Mouse (Mus musculus): ENCODE measurements at regions not wholly inside any gene's neighbourhood (a gene's known extent, or its start where the extent isn't known, plus 50 kb on each side); places are given as distances from the start of the nearest gene placed in this dataset.

DNA sequence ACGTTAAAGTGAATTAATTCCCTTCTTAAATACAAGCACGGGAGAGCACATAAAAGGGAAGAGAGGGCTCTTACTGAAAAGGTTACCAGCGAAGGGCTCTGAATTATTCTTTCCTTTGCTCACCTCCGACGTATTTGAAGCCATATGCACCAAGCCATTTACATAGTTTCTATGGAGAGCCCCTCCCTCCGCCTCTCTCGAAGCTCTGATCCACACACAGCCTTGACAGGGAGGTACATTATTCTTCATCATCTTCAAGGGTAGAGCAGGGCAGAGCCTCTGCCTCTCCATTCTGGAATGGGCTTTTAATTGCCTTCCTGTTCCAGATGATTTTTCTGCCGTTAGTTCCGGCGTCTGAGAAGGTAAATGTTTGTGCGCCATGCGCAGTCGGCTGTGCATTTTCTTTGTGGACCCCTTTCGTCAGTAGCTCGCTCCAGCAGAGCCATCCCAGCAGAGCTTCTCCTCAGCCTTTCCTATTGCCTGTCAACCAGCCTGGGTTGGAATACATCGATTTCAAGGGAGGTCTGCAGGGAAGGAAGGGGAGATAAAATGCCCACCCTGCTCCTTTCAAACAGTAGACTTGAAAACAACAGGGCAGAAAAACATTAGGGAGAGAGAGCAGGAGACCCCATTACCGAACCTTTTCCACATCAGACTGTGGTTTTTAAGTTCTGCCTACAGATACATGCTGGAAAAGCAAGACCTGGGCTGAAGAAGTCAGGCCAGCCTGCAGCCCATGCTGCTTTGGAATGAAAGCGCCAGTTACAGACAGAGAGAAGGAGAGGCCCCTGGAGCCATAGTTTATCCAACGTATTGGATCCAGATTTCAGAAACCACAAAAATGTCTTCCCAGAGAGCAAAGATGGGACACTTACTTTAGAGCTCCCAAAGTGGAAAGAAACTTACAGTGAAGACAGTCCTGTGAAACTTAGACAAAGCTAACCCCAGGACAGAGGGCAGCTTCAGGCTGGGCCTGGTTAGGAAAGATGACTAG is 124.1 kb downstream of the Edn3 start:
- DNase-seq (ENCODE audit: low spot score in 2 of 2): no peak

GRCm38 (mm10) chr2:174892658-174893057 is 117.4 kb upstream of the Gm14444 start:
- DNase-seq (ENCODE audit: low spot score in 2 of 2): no peak

DNA sequence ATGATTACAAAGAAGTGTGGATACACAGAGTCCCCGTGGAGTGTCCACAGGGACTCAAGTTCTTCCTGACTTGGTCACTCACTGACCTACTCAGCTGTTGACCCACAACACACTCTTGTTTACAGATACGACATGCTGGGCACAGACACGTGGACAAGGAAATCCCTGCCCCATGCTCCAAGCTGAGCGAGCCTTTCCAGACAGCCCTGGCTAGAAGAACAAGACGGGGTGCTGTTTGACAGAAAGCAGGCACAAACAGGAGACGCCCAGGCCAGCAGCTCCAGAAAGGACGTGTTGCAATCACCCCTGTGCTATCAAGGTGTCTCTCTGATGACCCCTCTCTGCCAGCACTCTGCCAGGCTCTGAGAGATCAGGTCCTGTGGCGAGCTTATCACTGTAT is 112.6 kb upstream of the Gm14444 start:
- no peak for DNase-seq (ENCODE audit: low spot score in 2 of 2)

- DNase-seq (ENCODE audit: low spot score in 2 of 2): no peak
Measured at GRCm38 (mm10) chr2:174899940-174900670, 109.9 kb upstream of the Gm14444 start.

DNA sequence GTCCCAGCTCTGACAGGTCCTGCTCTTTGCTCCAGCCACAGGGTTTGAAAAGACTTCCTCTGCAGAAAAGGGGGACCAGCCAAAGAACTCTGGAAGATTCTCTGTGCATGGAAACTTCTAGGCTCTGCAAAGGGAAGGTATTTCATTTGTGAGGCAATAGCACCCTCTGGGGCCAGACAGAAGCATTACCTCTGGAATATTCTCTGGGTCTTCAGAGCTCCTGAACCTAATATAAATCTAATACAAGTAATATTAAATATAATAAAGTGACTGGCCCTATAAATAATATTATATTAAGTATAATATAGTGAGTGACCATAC is 109.4 kb upstream of the Gm14444 start:
- peak; percentile 78 to 82 for DNase-seq (ENCODE audit: low spot score in 2 of 2)

DNA sequence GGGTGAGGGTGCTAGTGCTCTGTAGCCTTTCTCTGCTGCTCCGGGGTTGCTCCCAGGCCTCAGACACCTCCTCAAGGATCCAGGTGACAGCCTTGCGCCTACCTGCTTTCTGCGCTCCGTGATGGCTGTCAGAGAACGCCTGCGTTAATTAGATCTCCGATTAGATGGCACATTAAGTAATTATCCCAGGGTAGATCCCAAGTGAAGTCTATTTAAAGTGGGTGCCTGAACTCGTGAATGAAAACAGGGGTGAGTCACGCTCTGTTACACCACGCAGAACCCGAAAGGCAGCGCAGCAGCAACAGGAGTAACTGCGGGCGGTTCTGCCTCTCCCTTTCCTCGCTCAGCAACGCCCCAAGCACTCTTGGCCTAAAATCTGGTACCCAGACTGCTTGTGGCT is 108.2 kb upstream of the Gm14444 start:
- DNase-seq (ENCODE audit: low spot score in 2 of 2): no peak

GRCm38 (mm10) chr2:174903627-174904026 is 106.4 kb upstream of the Gm14444 start:
- DNase-seq (ENCODE audit: low spot score in 2 of 2): no peak

- peak; percentile 27 to 52 for DNase-seq (ENCODE audit: low spot score in 2 of 2)
Measured at GRCm38 (mm10) chr2:174905865-174906639, 104.0 kb upstream of the Gm14444 start.

DNA sequence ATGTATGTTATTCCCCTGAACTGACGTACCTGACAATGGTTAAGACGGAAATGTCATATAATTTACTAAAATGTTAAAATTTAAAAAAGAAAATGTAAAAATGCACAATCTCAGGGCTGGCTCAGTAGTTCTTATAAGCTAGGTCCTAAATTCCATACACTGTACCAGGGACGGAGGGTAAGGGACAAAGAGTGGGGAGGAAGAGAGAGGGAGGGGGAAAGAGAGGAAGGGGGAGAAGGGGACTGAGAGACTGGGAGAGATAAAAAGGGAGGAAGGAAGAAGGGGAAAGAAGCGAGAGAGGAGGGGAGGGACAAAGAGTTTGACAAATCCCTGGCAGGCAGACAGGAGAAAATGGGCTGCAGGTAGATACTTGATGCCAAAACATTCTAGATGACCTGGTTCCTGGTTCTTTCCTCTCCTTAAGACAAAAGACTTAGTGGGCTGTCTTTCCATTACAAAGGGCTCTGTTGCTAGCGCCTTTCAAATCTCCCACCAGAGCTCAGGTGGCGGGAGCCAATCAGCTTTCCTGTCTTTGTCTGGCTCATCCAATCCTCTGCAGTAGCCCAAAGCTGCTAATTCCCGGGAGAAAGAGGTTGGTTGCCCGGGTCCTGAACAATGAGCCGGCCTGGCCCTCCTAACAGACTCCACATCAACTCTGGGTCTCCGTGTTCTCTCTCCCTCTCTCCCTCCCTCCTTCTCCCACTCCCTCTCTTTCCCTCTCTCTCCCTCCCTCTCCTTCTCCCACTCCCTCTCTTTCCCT is 92.7 kb upstream of the Gm14444 start:
- peak; percentile 44 to 57 for DNase-seq (ENCODE audit: low spot score in 2 of 2)

DNA sequence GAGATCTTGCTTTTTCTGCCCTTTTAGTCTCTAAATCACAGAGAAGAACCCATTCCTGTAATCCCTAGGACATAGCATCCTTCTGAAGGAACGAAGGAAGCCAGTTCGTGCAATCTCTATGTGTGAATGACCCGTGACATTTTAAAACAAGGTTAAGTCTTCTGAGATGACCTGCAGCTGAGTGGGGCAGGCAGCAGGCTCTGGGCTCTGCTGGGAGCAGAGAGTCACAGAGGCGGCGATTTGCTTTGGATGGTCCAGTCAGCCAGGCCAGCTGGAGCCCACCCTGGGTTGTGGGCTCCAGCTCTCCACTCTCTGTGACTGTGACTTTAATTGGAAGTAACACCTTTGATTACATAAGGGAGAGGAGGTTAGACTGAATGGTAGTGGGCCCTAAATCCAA is 92.1 kb upstream of the Gm14444 start:
- no peak for DNase-seq (ENCODE audit: low spot score in 2 of 2)

DNA sequence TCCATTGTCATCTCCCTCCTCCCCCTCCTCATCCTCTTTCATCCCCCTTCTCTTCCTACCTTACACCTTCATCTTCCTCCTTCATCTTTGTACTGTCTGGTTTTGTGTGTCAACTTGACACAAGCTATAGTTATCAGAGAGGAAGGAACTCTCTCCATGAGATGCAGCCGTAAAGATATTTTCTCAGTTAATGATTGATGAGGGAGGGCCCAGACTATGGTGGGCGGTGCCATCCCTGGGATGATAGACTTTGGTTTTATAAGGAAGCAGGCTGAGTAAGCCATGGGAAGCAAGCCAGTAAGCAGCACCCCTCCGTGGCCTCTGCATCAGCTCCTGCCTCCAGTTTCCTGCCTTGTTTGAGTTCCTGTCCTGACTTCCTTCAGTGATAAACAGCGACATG is 87.8 kb upstream of the Gm14444 start:
- DNase-seq (ENCODE audit: low spot score in 2 of 2): no peak

GRCm38 (mm10) chr2:174929718-174930117 is 80.3 kb upstream of the Gm14444 start:
- DNase-seq (ENCODE audit: low spot score in 2 of 2): no peak

- DNase-seq (ENCODE audit: low spot score in 2 of 2): peak; percentile 92 to 94
Measured at GRCm38 (mm10) chr2:174932137-174933012, 77.7 kb upstream of the Gm14444 start.

GRCm38 (mm10) chr2:174933013-174933353 is 77.1 kb upstream of the Gm14444 start:
- DNase-seq (ENCODE audit: low spot score in 2 of 2): no peak

DNA sequence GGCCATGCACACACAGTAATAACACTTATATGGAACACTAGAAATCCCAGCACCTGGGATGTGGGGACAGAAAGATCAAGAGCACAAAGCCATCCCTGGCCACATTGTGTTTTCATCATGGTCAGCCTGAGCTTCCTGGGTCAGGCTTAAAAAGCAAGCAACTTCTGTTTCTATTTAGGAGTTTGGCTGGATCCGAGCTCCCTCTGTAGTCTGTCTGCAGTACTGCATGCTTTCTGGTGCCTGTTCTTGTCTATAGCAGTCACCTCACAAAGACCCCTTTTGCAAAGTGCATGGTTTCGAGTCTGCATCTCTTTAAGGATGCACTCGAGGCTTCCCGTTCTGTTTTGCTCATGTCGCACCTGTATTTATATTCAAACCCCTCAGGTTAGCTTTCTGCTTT is 73.4 kb upstream of the Gm14444 start:
- DNase-seq (ENCODE audit: low spot score in 2 of 2): no peak

GRCm38 (mm10) chr2:174937930-174938329 is 72.1 kb upstream of the Gm14444 start:
- DNase-seq (ENCODE audit: low spot score in 2 of 2): no peak

DNA sequence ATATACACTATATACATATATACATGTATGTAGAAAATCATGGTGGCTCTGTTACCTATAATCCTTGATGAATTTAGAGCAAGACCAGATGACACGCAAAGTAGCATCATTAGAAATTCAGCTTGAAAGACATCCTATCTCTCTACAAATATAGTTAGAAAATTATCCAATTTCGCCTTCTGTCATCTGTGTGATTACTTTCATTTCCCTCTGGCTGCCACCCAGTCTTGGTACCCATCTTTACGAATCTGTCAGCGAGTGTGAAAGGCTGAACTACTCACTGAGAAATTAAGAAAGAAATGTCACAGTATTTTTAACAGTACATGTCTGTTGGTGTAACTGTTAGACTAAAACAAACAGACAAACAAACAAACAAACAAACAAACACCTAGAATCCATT is 67.8 kb upstream of the Gm14444 start:
- DNase-seq (ENCODE audit: low spot score in 2 of 2): no peak

- no peak for DNase-seq (ENCODE audit: low spot score in 2 of 2)
Measured at GRCm38 (mm10) chr2:174948106-174948505, 61.9 kb upstream of the Gm14444 start.

Data from layer of hippocampus, postnatal 10 days (tissue).